Mouse (Mus musculus) ovary, postnatal 14 days (tissue): ENCODE results near the gene Hnrnpm.
A peak's percentile ranks its signal among the peaks of the same experiment; 100 is the strongest.
"Not testable (repeated sequence)": the region's sequence is repeated elsewhere in the genome, so short reads cannot be mapped to it uniquely, and the experiment has no call there.

Experiments
- DNase-seq: peaks from one replicate; pipeline ENCODE4 v3.0.0; 2022; ENCODE audit warnings: low spot score

The Hnrnpm gene

DNA sequence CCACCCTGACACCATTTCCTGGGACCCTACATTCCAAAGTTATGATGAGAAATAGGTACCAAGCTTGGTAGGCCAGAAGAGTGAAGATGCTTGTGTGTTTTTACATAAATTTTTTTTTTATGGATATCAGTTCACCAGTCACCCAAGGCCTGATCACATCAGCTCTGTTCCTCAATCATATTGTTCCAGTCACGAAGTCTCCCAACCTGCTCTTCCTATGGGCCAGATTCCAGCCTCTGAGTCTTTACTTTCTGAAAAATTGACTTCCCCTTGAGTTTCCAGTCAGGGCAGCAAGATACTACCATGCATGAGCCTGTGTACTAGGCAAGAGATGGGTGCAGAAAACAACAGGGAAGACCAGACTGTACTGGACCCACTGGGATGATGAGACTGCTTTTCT is at the start of gene Hnrnpm:
Gene Hnrnpm (minus strand): TSS at position 101 of the 400 bp plus-strand sequence.
- no peak for DNase-seq

DNA sequence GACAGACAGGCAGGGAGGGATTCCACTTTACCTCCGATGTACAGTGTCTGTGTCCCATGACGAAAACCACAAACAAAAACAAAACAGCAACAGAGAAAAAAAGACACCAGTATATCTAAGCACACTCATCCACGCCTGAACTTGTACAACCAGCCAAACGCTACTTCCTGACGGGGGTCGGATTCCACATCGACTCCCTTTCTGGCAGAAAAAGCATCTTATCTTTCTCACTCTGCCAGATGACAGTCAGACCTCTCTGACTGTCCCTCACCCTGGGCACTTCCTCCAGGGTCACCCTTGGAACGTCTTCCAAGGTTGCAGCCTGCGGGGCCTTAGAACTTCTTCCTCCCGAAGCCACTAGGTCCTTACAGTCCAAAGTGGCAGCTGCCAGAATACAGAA is 46.9 kb upstream of the Hnrnpm start:
- not testable (repeated sequence) for DNase-seq

DNA sequence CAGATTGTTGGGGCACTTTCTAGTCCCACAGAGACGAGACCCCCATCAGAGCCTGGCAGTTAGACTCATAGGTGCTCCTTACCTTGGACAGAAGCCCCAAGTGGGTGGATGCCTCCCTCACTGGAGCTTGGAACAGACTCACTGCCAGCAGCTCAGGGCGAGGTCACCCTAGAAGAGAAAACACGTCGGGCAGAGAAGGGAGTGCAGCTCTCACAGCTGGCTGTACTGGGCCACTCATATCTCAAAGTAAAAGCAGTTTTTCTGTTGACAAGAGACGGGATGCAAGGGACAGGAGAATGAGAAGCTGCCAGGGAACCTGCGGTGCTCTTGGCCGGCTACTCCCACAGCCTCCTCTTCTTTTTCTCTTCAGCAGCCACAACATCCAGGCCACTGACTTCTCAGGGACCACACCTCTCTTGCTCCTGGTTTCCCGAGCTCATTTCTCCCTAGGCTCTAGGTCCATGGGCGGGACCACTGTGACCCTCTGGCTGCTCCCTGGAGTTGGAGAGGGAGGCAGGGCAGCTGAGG is 46.0 kb upstream of the Hnrnpm start:
- not testable (repeated sequence) for DNase-seq

- DNase-seq: no peak
Observed at GRCm38 (mm10) chr17:33729215-33729614, 42.6 kb upstream of the Hnrnpm start.

GRCm38 (mm10) chr17:33728396-33728795 is 41.7 kb upstream of the Hnrnpm start:
- DNase-seq: no peak

DNA sequence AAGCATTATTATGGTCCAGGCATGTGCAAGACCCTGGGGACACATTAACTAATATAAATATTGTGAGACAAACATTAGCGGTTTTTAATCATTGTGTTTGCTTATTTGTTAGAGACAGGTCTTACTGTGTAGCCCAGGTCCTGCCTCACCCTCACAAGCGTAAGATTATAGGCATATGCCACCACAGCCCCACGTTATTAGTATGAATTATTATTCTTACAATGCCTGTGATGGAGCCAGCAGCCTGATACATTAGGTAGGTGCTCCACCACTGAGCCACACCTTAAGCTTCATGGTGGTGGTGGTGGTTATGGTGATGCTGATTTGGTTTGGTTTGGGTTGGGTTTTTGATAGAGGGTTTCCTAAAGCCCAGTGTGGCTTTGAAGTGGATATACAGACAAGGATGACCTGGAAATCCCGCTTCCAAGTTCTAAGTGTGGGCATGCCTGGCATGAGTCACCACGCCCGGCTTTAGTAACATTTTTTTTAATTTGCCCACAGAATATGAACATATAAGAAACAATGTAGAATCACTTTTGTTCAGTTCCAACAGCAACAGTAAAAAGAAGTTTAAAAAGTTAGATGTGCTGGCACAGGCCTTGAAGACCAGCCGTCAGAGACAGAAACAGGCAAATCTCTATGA is 33.2 kb upstream of the Hnrnpm start:
- DNase-seq: no peak

DNA sequence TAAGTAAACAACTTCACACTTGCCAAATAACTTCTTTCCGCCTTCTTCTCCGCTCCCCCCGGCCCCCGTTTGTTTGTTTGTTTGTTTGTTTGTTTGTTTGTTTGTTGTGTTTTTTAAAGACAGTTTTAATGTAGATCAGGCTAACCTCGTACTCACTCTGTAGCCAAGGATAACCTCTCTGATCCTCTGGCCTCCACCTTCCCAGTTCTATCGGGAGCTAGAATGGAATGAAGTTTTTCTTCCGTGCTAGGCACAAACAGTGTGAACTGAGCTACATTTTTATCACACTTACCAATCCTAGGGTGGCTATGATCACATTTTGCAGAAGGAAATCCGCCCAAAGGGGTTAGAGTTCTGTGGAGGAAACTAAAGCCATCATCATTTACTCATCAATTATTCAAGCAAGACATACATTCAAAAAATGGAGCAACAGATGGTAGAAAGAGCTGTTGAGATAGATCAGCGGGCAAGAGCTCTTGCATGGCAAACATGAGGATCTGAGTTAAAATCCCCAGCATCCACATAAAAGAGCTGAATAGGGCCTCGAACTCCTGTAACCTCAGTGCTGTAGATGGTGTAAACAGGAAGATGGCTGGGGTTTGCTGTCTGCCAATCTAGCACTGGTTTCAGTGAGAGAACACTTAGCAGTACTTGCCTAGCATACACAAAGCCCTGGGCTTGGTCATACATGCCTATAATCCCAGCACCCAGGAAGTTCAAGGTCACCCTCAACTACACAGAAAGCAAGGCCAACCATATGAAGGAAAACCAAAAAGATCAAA is 32.5 kb upstream of the Hnrnpm start:
- DNase-seq: no peak

DNA sequence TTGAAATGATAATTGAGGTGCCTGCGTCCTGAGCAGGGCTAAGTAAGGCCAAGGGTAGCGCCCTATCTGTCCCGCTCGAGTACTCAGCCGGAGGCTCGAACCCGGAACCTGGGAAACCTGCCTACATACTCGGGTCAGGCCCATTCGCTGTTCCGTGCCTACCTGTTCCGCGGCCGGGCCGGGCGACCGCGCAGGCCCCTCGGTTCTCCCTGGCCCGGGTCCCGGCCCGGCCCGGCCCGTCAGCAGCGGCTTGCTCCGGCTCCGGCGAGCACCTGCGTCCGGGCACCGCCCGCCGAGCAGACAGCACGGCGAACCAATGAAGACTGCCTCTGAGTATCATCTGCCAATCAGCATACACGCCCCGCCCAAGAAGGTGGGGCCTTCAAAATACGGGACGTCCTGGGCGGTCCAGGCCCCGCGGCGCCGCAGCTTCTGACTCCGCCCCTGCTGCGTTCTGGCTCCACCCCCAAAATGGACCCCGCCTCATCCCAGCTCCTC is 31.8 kb upstream of the Hnrnpm start, which contains the start of gene March2:
Gene March2 (minus strand): TSS at position 287 of the 498 bp plus-strand sequence.
- peak; percentile 98 for DNase-seq

DNA sequence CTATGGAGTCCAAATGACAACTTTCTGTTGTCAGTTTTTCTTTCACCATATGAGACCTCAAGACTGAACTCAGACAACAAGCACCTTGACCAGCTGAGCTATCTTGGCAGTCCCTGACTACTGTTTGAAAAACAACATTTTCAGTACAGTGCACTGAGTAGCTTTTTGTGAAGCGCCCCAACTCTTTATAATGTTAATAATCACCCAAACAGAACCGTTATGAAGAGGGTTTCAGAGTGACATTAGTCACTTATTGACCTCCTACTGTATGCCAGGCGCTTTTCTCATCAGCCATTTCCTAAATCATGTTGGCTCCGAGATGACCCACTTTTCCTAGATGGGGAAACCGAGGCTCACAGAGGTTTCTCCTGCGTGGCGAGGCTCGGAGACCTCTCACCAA is 31.3 kb upstream of the Hnrnpm start:
- DNase-seq: no peak

DNA sequence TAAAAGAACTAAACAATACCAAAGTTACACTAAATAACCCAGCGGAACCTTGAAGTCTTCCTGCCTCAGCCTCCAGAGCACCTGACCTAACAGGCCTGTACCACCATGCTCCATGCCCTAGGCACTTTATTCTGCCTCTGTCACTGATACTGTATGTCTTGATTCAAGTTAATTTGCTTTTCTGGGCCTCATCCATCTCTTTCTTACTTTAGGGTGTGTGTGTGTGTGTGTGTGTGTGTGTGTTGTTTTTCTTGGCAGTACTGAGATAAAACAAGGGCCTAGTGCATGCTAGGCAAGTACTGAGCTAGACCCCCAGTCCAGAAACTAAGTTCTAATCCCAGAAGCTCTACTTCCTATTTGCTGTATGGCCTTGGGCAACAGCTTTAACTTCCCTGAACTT is 30.6 kb upstream of the Hnrnpm start:
- no peak for DNase-seq

- no peak for DNase-seq
Observed at GRCm38 (mm10) chr17:33714779-33715178, 28.1 kb upstream of the Hnrnpm start.

DNA sequence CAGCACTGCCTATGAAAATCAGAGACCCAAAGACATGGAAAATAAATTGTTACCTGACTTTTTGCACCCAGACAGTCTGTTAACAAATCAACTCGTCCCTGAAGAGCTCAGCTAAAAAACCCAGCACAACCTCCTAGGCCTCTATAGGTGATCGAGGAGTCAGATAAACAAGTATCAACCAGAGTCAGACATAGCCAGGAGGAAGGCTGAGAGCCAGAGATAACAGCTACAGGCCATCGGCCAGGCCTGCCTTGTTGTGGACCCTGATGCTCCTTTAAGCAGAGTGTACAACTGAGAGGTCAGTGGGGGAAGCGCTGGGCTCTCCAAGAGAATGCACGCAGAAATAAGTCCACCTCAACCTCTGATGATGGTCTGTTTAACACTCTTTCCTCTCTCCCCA is 26.6 kb upstream of the Hnrnpm start:
- no peak for DNase-seq

DNA sequence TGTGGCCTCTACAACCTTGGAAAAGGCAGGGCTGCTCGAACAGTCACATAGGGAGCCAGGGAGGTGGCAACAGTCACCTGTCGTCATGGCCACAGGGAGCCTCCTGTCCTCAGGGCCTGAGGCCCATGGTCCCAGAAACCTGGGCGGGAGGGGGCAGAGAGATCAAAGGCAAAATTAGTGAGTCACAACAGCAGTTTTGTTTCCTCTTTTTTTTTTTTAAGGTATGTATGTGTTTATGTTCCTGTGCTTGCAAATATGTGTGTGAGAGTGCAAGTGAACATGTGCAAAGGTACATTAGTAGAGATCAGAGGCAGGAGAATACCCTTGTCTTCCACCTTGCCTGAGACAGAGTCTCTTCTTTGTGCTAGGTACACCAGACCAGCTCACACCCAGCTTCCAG is 23.2 kb upstream of the Hnrnpm start:
- DNase-seq: no peak

DNA sequence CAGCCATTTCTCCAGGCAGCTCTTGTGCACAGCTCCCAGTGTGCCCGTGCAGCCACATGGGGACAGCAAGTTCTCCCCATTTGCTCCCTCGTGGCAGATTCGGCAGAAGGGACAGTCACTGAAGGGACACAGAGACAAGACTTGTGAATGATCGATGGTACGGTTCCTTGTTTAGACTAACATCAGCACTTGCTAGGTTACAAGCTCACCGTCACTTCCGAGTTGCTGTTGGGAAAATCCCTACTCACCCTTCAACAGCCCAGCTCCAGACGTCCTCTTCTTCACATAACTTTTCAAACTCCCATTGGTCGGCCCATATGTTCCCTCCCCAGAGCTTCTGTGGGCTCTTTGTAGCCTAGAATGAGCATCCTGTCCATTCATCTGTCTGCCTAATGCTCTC is 16.4 kb upstream of the Hnrnpm start:
- no peak for DNase-seq

GRCm38 (mm10) chr17:33702178-33702577 is 15.5 kb upstream of the Hnrnpm start:
- no peak for DNase-seq

DNA sequence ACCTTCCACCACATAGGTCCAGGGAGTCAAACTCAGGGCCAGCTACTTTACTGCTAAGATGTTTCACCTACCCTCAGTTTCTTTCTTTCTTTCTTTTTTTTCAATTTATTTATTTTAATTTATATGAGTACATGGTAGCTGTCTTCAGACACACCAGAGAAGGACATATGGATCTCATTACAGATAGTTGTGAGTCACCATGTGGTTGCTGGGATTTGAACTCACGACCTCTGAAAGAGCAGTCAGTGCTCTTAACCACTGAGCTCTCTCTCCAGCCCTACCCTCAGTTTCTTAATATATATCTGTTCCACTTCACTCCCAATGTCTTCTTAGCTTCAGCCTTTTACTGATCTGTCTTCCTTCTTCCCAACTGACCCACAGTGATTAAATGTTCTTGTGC is 8.8 kb upstream of the Hnrnpm start:
- DNase-seq: no peak

GRCm38 (mm10) chr17:33685249-33685653 is 1.4 kb downstream of the Hnrnpm start:
- DNase-seq: peak; percentile 95

DNA sequence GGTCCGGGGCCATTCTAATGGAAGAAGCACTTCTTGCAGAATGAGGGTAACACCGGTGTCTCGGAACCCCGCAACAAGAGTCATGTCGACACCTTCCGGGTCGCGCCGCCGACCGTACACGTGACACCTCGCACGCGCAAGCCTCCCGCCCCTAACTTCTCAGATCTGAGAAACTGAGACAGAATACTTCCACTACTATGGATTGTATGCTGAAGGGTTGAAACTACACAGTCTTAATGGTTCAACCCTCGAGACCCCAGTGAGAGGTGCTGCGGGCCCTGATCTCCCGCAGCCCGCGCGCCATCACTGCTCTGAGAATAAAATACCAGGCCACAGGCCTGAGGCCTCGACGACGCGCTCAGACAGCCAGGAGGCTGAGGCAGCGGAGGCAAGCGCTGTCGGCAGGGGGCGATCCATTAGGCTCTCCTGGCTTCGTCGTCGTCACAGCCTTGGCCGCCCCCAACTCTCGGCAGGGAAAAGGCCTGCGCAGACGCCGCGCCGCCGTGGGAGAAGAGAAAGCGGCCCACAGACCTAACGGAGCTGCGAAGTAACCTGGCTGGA is 1.9 kb downstream of the Hnrnpm start:
- peak; percentile 23 for DNase-seq

DNA sequence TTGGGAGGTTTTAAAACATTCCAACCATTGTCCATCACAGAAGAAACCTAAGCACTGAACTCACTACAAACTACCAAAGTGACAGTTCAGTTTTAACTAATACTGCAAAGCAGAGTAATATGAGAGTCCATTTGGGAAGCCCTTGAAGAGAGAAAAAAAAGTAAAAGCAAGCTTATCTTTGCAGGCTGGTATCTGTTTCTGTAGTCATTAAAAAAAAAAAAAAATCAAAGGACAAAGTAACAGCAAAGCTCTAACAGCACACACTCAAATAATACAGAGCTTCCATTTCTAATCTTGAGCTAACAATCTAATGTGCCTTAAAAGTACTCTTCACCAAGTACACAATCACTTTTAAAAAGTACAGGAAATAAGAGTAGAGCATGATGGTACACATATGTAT is 4.9 kb downstream of the Hnrnpm start:
- DNase-seq: no peak

GRCm38 (mm10) chr17:33678771-33679170 is 7.9 kb downstream of the Hnrnpm start:
- no peak for DNase-seq

GRCm38 (mm10) chr17:33676086-33676485 is 10.6 kb downstream of the Hnrnpm start:
- DNase-seq: no peak

- no peak for DNase-seq
Observed at GRCm38 (mm10) chr17:33675452-33675851, 11.2 kb downstream of the Hnrnpm start.

GRCm38 (mm10) chr17:33673837-33674236 is 12.8 kb downstream of the Hnrnpm start:
- no peak for DNase-seq
